29 mouse cellular contexts compared by ENCODE assay signal in genomic region chr14:122061376-122061775, GRCm38 (mm10). TPM values are rescaled to one million over a fixed set of nuclear protein-coding genes. Genes with fewer than 3 reads are reported as not detected.
DNase-seq lines count a peak whose midpoint lies in the region; ATAC-seq and TF ChIP-seq lines count a peak whose summit lies in the region.
"Had no signal": no experiment of that assay in that cellular context is flagged by ENCODE, and none has a peak within 500 bp of the region (broad histone marks: within the 10 kb centered on the region; RNA-seq: fewer than 3 reads in every experiment).

No protein-coding gene starts in this region.

- H3K36me3 ChIP-seq in CH12.LX (replicated peaks in 1 of 2; ENCODE audit: control insufficient read depth in 1 of 2, insufficient read depth in 1 of 2, low read length in 1 of 2) = no peaks in the 10 kb centered on the region
- H3K36me3 ChIP-seq: hindbrain, embryonic 13.5 days; limb, embryonic 13.5 days; lung, embryonic 15.5 days had no signal

- dilution Hi-C loops in CH12.LX (cut with MboI; ENCODE audit: extremely low pct_ligation_motif_present, extremely low pct_unique_long_range_greater_than_20kb, low sequenced_read_pairs) = no loop called here

- in situ Hi-C loops in CH12.LX (cut with MboI; ENCODE audit: low pct_ligation_motif_present, low pct_unique_long_range_greater_than_20kb, low sequenced_read_pairs) (loop anchor here (5.0 to 10.0 kb wide), 3 partner anchors 113 to 194 kb away; no protein-coding TSS in a partner anchor), Patski (cut with MboI; ENCODE audit: low pct_unique_long_range_greater_than_20kb) (loop anchor here (5.0 kb wide), 2 partner anchors 129 to 194 kb away; no protein-coding TSS in a partner anchor)

- peaks cover 53 to 97% of the 10 kb centered on the region in 2 experiments for H3K4me1 ChIP-seq in CH12.LX (ENCODE audit: control insufficient read depth in 1 of 2, insufficient read depth in 2 of 2)
- H3K4me1 ChIP-seq: forebrain, embryonic 13.5 days; hindbrain, embryonic 13.5 days; lung, embryonic 15.5 days had no signal

- H3K27me3 ChIP-seq in CH12.LX (replicated peaks) = no peaks in the 10 kb centered on the region
- no peaks in the 10 kb centered on the region for H3K27me3 ChIP-seq in Patski
- H3K27me3 ChIP-seq: forebrain, embryonic 13.5 days; hindbrain, embryonic 13.5 days; lung, embryonic 15.5 days had no signal

- no peaks in the 10 kb centered on the region for H3K79me2 ChIP-seq in CH12.LX (replicated peaks; ENCODE audit: control insufficient read depth, extremely low read depth, insufficient read depth, poor library complexity, severe bottlenecking)

- H3K4me2 ChIP-seq in CH12.LX (ENCODE audit: insufficient read depth, low read depth, poor library complexity, severe bottlenecking) = no peak overlapping the region
- H3K4me2 ChIP-seq: forebrain, embryonic 13.5 days; heart, embryonic 11.5 days; hindbrain, embryonic 13.5 days; limb, embryonic 13.5 days; liver, embryonic 11.5 days; lung, embryonic 15.5 days had no signal

- no peak for TF ChIP-seq EP300 in CH12.LX (IDR thresholded peaks at IDR 0.05; ENCODE audit: low read length)

- no peak for TF ChIP-seq RAD21 in CH12.LX (IDR thresholded peaks at IDR 0.05; ENCODE audit: low read depth, low read length)

- DNase-seq in CH12.LX (ENCODE audit: extremely low read depth) (no peak), Patski (ENCODE audit: low read depth, low spot score) (peak; percentile 64)
- peak; percentile 37 for DNase-seq in fibroblast of lung, adult 2 months (ENCODE audit: low read depth)
- no peak for DNase-seq in lung, postnatal 25 days (ENCODE audit: low spot score)

- no peak overlapping the region for H3K27ac ChIP-seq in CH12.LX (ENCODE audit: insufficient read depth, low read depth)
- H3K27ac ChIP-seq: forebrain, embryonic 13.5 days; hindbrain, embryonic 13.5 days; left cerebral cortex, adult 2 months; limb, embryonic 13.5 days; lung, embryonic 15.5 days had no signal

- no peaks in the 10 kb centered on the region for H3K9me3 ChIP-seq in CH12.LX (replicated peaks; ENCODE audit: low read length)
- H3K9me3 ChIP-seq: forebrain, embryonic 13.5 days; hindbrain, embryonic 13.5 days; limb, embryonic 13.5 days; lung, embryonic 15.5 days had no signal

- H3K4me3 ChIP-seq in CH12.LX (replicated peaks in 1 of 3; ENCODE audit: low read depth in 2 of 3, low read length in 2 of 3, poor library complexity in 1 of 3) = no peak overlapping the region
- H3K4me3 ChIP-seq: forebrain, embryonic 13.5 days; hindbrain, embryonic 13.5 days; left cerebral cortex, adult 2 months; limb, embryonic 13.5 days; lung, embryonic 15.5 days had no signal

- H3K9ac ChIP-seq in CH12.LX (ENCODE audit: insufficient read depth, low read depth) = no peak overlapping the region
- H3K9ac ChIP-seq: forebrain, embryonic 13.5 days; hindbrain, embryonic 13.5 days; limb, embryonic 13.5 days; lung, embryonic 15.5 days had no signal

- POLR2A ChIA-PET in Patski (lab: Charles Lee) = interaction anchor here (0.7 to 1.2 kb wide), 2 partner anchors 133 to 482 kb away, joined by 3 read pairs; no protein-coding TSS in a partner anchor

- ATAC-seq in Patski = peak; percentile 68
- no peak for ATAC-seq in megakaryocyte, adult 5-6 weeks (ENCODE audit: poor library complexity, severe bottlenecking)
- no peak for ATAC-seq in frontal cortex, adult (ENCODE audit: low TSS enrichment)

- CTCF ChIA-PET in Patski (lab: Charles Lee) = interaction anchor here (0.7 to 5.6 kb wide), 17 partner anchors 8 to 196 kb away, joined by 3 to 51 read pairs (median 4); no protein-coding TSS in a partner anchor

- TF ChIP-seq CTCF in CH12.LX (conservative IDR thresholded peaks at IDR 0.05 in 1 of 2, IDR thresholded peaks at IDR 0.05 in 1 of 2; ENCODE audit: low read depth in 2 of 2, low read length in 2 of 2) (no peak), Patski (IDR thresholded peaks at IDR 0.05) (no peak)

- TF ChIP-seq POLR2A in CH12.LX (IDR thresholded peaks at IDR 0.05; ENCODE audit: low read depth, low read length) = no peak

TF ChIP-seq in CH12.LX, 34 proteins besides CTCF, POLR2A, EP300 and RAD21:
- TF ChIP-seq KAT2A (IDR thresholded peaks at IDR 0.05; ENCODE audit: insufficient replicate concordance, low read length) (no peak), CHD1 (IDR thresholded peaks at IDR 0.05; ENCODE audit: low read depth, low read length) (no peak), IRF4 (IDR thresholded peaks at IDR 0.05; ENCODE audit: low read depth, low read length) (peak; percentile 50), ZNF384 (IDR thresholded peaks at IDR 0.05; ENCODE audit: low read depth, low read length) (peak; percentile 25; the same call in 1 of the 2 replicates)

RNA-seq across cellular contexts. Expression of gene Timm8a2, which starts 26.9 kb away (rescaled TPM):
- total RNA-seq in CH12.LX (2012; rRNA removed) (not detected in 2 replicates), CH12.LX (2014; rRNA removed) (not detected in 2 replicates)
- polyA plus RNA-seq in CH12.LX (2012; ENCODE audit: insufficient read length, low read depth) (not detected in 2 replicates), Patski (2021) (not detected)
- not detected in 2 replicates for total RNA-seq in megakaryocyte, adult 5-6 weeks (2015)
- 0.18 TPM in 1 of 2 replicates, not detected in the other for total RNA-seq in megakaryocyte, adult 5-6 weeks (2017)
- total RNA-seq: gastrocnemius, postnatal 25 days; heart, adult 18-20 months; heart, postnatal 4 days; layer of hippocampus, postnatal 10 days; left cerebral cortex, adult 2 months; left cerebral cortex, postnatal 25 days; MEL; monocyte, adult 5-6 weeks had no signal
- polyA plus RNA-seq: activated CD4-positive, CD25-positive, alpha-beta regulatory T cell, adult 4 months; embryonic facial prominence, embryonic 14.5 days; forebrain, embryonic 13.5 days; heart, embryonic 11.5 days; heart, embryonic 16.5 days; hindbrain, embryonic 13.5 days; intestine, postnatal 0 days; large intestine, adult 2 months; limb, embryonic 13.5 days; liver, embryonic 11.5 days; liver, embryonic 16.5 days; lung, embryonic 15.5 days; midbrain, embryonic 14.5 days; neural tube, embryonic 14.5 days; small intestine, adult 2 months had no signal

RNA-seq across cellular contexts. Expression of gene Tm9sf2, which starts 45.5 kb away (rescaled TPM):
- 49.2 and 59.6 TPM in 2 replicates for total RNA-seq in CH12.LX (2012; rRNA removed)
- total RNA-seq in CH12.LX (2014; rRNA removed) = 108 and 119 TPM in 2 replicates
- 73.1 and 85.5 TPM in 2 replicates for polyA plus RNA-seq in CH12.LX (2012; ENCODE audit: insufficient read length, low read depth)
- 181 TPM for polyA plus RNA-seq in Patski (2021)
- total RNA-seq in megakaryocyte, adult 5-6 weeks (2015) = 93.2 and 94.6 TPM in 2 replicates
- total RNA-seq in megakaryocyte, adult 5-6 weeks (2017) = 115 and 117 TPM in 2 replicates

Comparison
In these comparisons a context has a peak if more than half of its experiments do, and no peak if none do; other contexts are left out.
1. DNase-seq: peak in Patski (single experiment) and fibroblast of lung, adult 2 months (single experiment); none in CH12.LX (single experiment) and lung, postnatal 25 days (single experiment).